Mouse (Mus musculus) spleen, adult 12 weeks (tissue): ENCODE results near the gene Camta1.

Experiments used
- DNase-seq: peaks from one replicate; pipeline ENCODE4 v3.0.0; 2022; ENCODE audit warnings: low spot score

The Camta1 gene

DNA sequence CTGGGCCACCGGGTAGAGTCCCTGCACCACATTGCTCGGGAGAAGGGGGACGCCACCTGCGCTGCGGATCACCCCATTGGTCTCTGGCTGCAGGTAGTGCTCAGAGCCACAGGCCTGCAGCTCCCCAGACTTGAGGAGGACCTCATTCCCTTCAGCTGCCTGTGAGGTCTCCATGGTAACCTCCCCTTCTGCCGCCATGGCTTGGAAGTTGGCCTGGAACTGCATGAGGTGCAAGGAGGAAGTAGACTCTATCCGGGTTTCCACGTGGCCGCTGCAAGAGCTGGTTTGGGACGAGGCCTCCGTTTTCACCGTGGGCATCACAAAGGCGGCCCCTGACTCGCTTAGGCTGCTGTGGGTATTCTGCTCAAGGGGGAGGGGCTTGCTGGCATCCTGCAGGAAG lies 717.6 kb downstream of the Camta1 start:
- no peak for DNase-seq

DNA sequence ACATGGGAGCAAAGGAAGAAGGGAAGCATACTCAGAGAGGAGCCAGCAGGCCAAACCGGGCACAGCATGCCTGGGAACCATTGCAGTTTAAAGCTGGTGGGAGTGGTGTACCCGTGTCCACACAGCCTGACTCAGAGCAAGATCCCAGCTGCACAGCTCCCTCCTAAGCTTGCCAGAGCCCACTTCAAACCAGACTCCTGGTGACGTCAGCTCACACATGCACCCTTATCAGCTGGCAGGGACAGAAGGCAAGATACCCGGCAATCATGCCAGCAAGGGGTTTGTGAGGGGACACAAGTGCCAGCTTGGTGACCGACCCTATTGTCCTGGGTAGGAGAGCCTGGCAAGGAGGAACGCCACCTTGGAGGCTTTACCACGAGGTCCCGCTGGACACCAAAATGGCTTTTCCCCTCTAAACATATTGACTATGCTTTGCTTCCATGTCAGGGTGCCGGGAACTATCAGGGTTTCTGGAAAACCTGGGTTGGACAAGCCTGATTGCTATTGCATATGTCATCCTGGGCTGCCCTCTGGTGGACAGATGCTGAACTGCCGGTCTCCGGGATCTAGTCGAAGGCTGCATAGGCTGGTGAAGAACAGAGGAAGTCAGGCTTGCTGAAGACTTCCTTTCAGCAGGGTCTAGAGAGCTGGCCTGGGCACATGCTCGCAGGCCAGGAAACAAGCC lies 720.3 kb downstream of the Camta1 start:
- DNase-seq, result peak; percentile 57

DNA sequence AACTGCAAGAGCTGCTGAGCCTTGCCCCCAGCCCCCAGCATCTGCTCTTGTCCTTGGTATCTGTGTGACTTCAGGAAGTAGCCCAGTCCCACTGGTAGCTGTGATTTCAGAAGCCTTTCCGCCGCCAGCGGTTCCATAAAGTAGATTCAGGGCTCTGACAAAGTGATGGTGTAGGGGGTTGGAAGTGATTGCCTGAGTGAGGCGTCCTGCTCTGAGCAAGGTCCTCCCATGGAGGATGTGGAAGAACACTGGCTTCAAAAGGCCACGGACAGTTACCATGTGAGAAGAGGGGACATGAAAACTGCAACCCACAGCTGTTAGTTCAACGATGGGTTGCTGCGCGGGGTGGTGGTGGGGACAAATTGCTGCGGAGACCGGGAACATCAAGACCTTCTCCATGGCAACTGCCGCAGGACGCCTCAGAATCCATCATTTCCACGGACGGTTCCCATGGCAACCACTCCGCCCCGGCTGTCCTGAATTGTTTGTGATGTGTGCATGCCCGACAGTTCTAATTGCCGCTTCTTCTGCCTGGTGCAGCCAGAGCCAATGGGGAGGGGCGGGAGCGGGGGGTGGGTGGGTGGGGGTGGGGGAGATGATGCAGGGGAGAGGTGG lies 721.2 kb downstream of the Camta1 start:
- DNase-seq, result no peak

DNA sequence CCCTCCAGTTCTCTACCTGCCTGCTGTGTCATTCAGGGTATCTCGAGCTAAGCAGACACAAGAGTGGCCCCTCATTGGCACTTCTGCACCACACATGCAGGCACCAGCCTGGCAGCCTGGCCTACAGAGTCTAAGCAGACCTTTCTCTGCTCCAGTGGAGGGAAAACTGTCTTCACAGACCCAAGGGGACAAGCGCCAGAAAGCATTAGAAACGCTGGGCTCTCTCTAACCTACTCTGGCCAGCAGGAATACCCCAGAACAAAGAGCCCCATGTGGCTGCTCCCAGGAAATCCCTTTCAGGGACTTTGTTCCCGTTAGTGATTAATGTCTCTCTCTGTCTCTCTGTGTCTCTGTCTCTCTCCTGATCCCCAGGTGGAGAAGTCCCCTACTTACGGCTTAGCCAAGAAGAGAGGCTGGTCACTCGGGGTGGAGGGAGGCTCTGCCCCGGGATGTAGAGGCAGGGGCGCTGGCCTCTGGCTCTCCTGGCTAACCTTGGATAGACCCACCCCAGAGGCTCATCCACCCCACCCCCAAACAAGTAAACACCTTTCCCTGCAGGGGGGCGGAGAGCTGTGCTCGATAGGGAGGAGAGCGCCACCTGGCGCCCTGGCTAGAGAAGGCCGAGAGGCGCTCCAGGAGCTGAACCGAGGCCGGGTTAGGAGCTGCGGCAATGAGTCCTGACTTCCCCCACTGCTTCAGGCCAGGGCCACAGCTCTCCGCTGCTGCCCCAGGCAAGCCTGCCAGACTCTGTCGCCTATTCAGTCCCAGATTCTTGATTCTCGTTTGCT lies 722.4 kb downstream of the Camta1 start:
- peak; percentile 12 for DNase-seq

DNA sequence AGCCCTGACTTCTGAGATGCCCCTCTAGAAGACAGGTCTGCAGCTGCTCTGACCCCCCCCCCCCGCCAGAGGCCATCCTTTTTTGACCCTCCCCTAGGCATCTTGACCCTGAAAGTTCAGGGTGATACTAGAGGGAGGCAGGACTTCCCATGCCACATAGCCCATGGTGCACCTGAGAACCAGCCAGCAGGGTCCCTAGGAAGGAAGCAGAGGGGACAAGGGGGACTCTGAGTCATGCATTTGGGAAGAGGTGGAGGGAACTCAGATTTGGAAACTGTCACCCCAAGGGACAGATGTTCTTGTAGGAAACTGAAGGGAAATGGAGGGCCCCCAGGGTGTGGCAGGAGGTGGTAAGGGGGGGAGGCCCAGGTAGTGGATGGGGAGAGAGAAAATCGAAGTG lies 723.1 kb downstream of the Camta1 start:
- DNase-seq, result no peak

DNA sequence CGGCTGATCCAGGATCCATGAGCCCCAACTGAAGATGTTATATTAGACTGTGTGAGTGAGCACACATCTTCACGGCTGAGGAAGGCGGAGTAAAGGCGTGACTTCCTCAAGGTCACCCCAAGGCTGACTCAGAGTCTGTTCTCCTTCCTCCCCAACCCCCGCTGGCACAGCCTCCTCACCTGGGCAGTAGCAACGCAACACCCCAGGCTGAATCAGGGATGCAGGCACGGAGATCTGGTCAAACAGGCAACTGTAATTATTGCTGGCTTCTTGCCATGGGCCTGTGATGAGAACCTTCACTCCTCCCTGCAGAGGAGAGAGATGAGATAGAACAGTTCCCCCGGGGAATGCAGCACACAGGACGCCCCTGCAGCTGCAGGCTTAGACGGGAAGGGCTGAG lies 723.5 kb downstream of the Camta1 start:
- DNase-seq, result no peak

DNA sequence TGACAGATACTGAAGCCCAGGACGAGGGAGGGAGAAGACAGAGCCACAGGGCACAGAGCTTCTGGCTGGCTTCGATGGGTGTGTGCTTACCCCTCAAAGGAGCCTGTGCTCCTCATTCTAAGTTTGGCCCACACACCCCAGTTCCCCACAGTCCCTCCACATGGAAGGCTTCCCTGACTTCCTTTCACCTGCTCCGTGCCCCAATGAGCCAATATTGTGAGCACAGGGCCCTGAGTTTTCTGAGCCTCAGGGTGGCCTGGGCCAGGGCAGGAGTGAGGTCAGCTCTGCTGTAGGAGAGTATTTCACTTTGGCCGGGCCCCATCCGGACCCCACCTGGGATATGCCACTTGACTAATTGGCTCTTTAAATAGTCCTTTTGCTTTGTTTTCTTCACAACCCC lies 724.0 kb downstream of the Camta1 start:
- no peak for DNase-seq

DNA sequence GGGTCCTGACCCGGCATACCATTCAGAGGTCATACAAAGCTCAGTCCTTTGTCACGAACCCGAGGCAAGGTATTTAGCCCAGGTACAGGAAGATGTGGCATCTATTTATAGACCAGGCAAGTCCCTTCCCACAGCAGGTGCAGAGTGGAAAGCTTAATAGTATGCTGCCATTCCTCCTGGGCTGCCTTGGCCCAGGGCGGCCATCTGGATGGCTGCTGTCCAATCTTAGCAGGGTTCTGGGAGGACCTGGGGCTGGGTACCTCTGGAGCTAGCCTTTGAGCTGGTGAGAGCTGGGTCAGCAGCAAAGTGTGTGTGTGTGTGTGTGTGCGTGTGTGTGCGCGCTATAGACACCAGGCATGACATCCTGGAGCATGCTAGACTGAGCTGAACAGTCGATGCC lies 726.2 kb downstream of the Camta1 start:
- no peak for DNase-seq

DNA sequence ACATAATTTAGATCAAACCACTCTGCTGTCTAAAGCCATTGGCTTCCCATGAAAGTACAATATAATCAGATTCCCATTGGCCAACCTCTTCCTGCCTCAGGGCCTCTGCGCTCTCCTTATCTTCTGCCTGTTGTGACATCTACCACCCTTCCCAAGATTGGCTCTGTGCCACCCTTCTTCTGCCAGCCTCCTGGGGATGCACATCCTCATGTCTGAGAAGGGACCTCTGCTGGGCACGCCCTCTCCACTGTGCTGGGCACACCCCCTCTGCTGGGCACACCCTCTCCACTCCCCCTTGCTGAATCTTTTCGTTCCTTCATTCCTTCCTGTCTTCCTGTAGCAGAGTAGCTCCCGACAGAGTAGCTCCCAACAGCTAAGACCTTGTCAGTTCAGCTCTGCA lies 727.9 kb downstream of the Camta1 start:
- DNase-seq, result no peak

DNA sequence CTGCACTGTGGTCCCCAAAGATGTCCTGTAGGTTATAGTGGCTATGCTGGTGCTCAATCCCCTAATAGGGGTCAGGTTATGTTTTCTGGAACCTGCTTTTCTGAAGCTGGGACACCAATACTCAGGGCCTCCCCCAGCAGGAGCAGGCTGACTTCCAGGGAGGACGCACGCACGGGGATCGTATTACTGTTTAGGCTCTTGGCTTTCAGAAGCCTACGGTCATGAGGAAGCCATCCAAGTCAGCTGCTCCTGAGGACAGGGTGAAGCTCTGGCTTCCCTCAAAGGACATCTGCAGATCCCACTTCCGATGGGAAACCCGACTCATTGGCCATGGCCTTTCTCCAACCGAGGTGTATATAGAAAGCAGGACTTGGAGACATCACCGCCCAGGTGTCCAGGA lies 729.2 kb downstream of the Camta1 start:
- no peak for DNase-seq

DNA sequence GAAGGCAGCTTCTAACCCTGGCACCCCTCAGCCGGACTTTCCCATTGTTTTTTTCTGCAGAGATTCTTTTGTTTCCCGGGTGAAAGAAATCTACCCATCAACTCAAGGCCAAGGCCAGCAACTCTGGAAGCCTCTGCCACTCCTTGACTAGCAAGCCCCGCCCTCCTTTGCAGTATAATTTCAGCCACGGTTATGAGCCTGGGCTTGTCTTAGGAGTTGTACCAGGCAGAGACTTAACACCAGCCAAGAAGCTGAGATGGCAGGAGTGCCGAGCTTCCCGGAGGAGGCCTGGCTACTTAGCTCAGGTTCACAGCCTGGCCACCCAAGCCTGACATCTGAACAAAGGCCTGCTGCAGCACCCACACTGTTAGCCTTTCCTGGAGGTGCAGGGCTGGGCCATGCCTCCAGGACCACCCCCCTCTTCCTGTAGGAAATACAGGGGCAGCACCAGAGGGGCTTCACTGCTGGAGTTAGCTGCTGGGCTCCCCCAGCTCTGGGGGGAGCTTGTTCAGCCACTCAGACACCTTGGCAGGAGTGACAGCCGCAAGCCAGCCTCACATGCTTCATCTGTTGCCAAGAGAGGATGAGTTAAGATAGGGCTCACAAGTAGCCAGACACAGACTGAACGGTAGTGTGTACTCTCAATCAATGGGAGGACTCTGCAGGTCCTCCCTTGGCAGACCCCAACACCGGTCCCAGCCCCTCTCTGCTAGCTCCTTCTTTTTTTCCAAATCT lies 730.8 kb downstream of the Camta1 start:
- no peak for DNase-seq

DNA sequence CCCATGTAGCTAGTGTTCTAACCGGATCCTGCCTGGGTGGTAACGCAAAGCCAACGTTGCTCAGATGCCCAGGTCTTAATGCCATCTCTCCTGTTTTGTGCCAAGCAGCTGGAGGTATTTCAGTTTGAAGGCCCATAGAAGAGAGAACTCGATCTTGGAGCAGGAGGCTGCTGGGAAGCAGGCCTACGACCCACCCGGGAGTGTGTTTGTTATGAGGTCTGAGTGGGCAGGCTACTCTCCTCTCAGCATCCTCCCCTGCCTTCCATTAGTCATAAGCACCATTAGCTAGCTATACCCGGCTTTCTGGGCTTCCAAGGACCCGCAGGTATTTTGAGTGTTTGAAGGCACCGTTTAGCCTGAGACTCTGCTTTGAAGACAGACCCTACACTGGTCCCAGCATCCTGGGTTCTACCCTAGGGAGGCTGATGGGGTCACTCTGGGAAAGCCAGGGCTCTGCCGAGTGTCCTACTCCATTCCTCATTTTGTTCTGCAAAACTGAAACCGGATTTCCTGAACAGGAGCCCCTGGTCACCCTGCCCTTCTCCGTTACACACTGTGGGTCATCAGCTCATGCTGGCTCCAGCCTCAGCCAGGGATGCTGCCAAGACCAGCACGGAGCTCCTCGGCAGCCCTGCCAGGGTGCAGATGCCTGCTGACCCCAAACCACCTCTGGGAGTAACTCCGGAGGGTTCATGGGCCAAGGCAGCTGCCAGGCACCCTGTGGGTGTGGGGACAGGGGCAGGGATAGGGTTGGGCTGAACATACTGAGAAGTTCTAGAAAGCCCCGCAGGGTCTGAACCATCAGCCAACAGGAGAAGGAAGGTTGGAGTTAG lies 731.7 kb downstream of the Camta1 start:
- DNase-seq, result no peak

DNA sequence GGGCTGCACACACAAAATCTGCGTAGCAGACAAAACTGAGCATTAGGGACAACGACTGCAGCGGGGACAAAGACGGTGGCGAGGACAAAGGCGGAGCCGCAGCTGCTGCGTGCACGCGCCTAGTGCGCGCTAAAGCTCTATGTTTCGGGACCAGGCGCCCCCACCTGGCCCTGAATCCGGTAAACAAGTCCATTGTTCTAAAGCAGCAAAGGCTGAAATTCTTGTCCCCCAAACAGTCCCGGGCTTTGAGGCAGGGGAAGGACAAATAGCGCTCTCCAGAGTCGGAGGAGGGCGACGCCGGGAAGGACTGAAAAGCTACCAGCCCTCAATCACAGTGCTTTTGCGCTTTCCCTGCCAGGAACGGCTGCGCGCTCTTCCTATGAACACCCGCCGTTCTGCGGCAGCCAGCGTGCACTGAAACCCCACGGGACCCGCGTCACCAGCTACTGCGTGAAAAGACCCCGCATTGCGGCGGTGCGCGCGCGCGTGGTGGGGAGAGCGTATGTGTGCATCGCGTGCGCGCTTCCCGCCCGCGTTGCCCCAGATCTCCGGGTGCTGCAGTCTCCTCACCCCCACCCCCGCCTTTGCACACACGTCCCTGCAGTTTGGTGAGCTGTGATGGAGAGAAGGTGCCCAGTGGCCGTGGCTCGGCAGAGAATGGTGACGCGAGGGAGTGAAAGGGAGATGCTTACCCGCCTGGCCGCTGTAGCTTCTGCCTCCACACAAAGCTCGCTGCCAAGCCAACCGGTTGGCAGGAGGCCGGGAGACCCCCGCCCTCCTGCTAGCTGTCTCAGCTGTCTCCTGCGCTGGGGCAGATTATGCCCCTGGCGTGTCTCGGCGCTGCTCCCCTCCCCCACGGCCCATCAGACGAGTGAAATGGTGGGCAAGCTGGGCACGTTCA lies 732.8 kb downstream of the Camta1 start:
- no peak for DNase-seq

DNA sequence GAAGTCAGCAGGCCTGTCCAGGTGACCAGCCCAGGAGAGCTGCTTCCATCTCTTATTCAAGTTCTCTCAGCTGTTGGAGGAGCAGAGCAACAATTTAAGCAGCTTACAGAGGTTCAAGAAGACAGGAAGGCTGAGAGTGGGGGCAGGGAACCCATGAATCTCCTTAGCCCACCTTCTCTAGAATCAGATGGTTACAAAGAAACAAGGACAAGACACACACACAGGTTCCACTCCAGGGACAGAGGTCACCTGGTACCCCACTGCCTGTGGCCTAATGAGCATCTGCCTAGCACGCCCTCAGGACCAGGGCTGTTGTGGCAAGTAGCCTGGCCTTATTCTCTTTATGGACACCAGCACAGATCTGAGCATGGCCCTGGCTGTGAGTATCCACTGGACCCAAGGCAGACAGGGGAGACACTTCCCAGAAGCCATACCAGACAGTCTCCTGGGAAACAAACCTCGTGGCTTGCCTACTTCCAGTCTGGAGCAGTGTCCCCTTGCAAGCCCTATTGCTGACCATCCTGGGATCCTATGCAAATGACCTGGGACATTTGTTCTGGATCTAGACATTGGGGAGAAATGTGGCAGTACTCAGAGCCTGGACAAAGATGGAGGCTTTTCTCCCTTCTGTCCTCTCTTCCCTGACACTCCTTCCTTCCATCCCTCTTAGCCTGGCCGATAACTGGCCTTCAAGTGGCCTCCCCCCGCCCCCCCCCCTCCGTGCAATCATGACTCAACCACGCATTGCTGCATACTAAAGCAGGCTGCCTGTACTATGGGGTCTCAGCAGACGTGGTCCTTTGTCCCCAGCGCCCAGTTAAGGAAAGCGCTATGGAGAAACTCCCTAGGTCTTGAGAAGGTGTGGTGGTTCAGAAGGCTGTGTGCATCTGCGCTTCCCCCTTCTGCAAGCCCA lies 733.8 kb downstream of the Camta1 start:
- DNase-seq, result no peak

DNA sequence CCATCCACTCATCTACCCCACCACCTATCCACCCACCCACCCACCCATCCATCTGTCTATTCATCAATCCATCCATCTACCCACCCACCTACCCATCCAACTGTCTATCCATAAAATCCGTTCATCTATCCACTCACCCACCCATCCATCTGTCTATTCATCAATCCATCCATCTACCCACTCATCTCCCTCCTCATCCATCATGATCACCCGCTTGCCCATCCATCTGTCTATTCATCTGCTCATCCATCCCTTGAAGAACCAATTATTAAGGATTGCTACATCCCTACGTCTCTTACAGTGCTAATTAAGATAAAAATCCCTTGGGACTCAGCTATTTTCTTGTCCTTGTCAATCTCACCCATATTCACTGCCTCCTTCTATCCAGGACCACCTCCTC lies 742.8 kb downstream of the Camta1 start:
- DNase-seq, result no peak

DNA sequence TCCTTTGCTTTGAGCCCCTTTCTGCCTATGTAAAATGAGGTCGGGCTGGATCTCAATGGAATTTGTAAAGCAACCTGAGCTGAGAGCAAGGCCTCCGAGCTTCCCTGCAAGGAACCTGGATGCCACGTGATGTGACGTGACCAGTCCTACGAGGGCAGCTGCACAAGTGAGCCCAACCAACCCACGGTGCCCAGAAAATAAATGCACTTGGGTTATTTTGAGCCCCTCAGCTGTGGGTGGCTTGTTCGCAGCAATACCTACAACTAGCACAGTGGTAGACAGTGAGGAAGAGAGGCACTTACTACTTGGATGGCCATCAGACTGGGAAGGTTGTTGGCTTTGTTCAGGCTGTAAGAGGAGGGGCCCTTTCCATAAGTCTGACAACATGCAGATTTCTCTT lies 747.1 kb downstream of the Camta1 start:
- DNase-seq, result no peak

DNA sequence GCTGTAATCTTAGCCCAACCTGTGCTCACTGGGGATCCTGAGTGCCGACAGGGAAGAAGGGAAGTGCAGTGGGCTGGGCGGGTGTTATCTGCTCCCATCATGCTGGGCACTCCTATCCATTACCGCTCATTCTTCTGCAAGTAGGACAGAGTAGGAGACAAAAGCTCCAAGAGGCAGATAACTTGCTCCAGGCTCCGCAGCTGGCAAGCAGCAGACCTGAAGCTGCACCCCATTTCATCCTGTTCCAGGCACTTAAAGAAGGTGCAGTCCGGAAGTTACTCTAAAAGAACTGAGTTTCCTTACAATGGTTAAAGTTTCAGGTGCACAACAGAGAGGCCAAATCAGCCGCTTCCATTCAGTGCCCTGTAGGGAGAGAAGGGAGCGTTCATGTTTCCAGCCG lies 750.5 kb downstream of the Camta1 start:
- DNase-seq, result no peak

DNA sequence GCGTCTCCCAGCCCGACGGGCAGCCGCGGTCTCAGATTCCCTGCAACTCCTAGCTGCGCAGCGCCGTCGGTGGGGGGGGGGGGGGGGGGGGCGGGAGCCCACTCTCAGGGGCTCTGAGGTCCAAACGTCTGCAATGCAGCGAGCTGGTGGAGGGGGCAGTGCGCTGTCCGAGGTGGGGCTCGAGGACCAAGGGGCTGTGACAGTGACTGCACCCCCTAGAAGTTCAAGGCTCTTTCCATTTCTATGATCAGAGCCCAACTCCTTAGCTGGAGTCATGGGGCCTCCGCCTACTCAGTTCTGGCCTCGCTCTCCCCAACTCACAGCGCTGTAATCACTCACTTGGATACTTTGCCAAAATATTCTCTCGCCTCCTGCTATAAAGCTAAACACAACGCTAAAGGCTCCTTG lies 752.8 kb downstream of the Camta1 start:
- no peak for DNase-seq

DNA sequence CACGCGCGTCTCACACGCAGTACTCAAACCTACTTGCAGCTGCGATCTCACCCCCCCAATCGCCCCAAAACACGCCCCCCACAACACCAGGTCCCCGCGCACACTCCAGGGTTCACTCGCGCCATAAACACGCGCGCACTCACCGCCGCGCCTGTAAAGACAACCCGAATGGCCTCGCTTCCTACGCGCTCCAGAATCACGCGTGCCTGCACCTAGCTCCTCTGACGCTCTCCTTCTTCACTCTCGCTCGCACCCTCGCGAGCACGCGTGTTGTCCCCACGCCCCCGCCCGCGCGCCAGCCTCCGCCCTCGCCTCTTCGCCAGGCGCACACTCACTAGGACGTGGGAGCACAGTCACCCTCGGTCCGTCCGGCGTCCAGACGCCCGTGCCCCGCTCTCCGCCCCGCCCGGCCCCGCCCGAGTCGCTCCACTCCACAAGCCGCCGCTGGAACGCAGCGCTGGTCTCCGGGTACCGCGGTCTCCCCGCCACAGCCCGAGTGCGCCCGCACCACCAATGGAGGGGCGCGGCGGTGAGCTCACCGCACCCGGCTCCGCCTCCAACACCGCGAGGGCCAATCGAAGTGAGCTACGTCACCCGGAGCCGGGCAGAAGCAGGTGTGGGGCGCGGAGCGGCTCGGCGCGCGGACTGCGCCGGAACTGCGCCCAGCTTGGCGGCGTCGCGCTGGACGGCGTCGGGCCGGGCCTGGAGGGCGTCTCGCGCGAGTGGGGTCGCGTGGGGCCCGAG lies 753.5 kb downstream of the Camta1 start:
- DNase-seq, result peak; percentile 23
